Mouse (Mus musculus) myocyte (in vitro differentiated cells): ENCODE measurements around the gene Man2c1. TPM values are rescaled to one million over a fixed set of nuclear protein-coding genes. Genes with fewer than 3 reads are reported as not detected.

Experiments used
- H3K27me3 ChIP-seq: one replicate; pipeline ENCODE4 v1.6.1; 2011; ENCODE audit not compliant: control insufficient read depth, insufficient read depth, insufficient read length
- H3K36me3 ChIP-seq: one replicate; pipeline ENCODE4 v1.6.1; 2011; ENCODE audit not compliant: control insufficient read depth, insufficient read depth
- H3K4me2 ChIP-seq: one replicate; pipeline ENCODE4 v1.6.1; 2011; ENCODE audit warnings: low read depth, control low read depth
- H3K4me3 ChIP-seq: one replicate; pipeline ENCODE4 v1.5.1; 2011; ENCODE audit warnings: mild to moderate bottlenecking, control low read depth, moderate library complexity
- H3K79me2 ChIP-seq: one replicate; pipeline ENCODE4 v1.6.1; 2011; ENCODE audit not compliant: control insufficient read depth, insufficient read depth
- H3ac ChIP-seq: one replicate; pipeline ENCODE4 v1.6.1; 2011; ENCODE audit not compliant: control insufficient read depth, insufficient read length
- CEBPB ChIP-seq: IDR thresholded peaks from 2 replicates; pipeline ENCODE4 v1.6.1; 2011; ENCODE audit warnings: mild to moderate bottlenecking, moderate library complexity; ENCODE audit not compliant: poor library complexity, insufficient read depth, severe bottlenecking
- E2F4 ChIP-seq: IDR thresholded peaks from one replicate; pipeline ENCODE4 v1.6.1; 2011; ENCODE audit warnings: mild to moderate bottlenecking, control low read depth, moderate library complexity; ENCODE audit not compliant: insufficient read depth
- MAX ChIP-seq: IDR thresholded peaks from one replicate; pipeline ENCODE4 v1.6.1; 2011; ENCODE audit warnings: low read depth, mild to moderate bottlenecking, control low read depth
- MYOD1 ChIP-seq, 3 experiments: IDR thresholded peaks; one replicate each; pipeline ENCODE4 v1.6.1; 2011; ENCODE audit warnings: control low read depth in 2 of 3, low read depth in 2 of 3, mild to moderate bottlenecking in 2 of 3, moderate library complexity in 1 of 3; ENCODE audit not compliant: insufficient read length in 2 of 3, control insufficient read depth in 1 of 3
- MYOG ChIP-seq, 3 experiments: IDR thresholded peaks; one replicate each; pipeline ENCODE4 v1.6.1; 2011; ENCODE audit warnings: control low read depth in 2 of 3, low read depth in 2 of 3, mild to moderate bottlenecking in 2 of 3; ENCODE audit not compliant: insufficient read length in 2 of 3, control insufficient read depth in 1 of 3, insufficient read depth in 1 of 3
- POLR2A ChIP-seq: IDR thresholded peaks from one replicate; pipeline ENCODE4 v1.6.1; 2011; ENCODE audit warnings: low read depth, mild to moderate bottlenecking, control low read depth, moderate library complexity; ENCODE audit not compliant: insufficient read length
- POLR2AphosphoS2 ChIP-seq: IDR thresholded peaks from one replicate; pipeline ENCODE4 v1.6.1; 2011; ENCODE audit warnings: low read depth, control low read depth; ENCODE audit not compliant: insufficient read length
- REST ChIP-seq: IDR thresholded peaks from one replicate; pipeline ENCODE4 v1.6.1; 2011; ENCODE audit warnings: mild to moderate bottlenecking, control low read depth, moderate library complexity; ENCODE audit not compliant: insufficient read depth, insufficient read length
- SRF ChIP-seq: IDR thresholded peaks from one replicate; pipeline ENCODE4 v1.6.1; 2011; ENCODE audit warnings: low read depth; ENCODE audit not compliant: control insufficient read depth, insufficient read length
- TCF12 ChIP-seq: IDR thresholded peaks from one replicate; pipeline ENCODE4 v1.6.1; 2011; ENCODE audit warnings: mild to moderate bottlenecking, control low read depth; ENCODE audit not compliant: poor library complexity, insufficient read depth, severe bottlenecking
- TCF3 ChIP-seq: IDR thresholded peaks from one replicate; pipeline ENCODE4 v1.6.1; 2011; ENCODE audit warnings: low read depth, control low read depth; ENCODE audit not compliant: insufficient read length
- USF1 ChIP-seq: IDR thresholded peaks from one replicate; pipeline ENCODE4 v1.6.1; 2011; ENCODE audit warnings: low read depth, mild to moderate bottlenecking, control low read depth, moderate library complexity
- polyA plus RNA-seq: library from polyadenylated mRNA; unstranded; fragments of >200 nt; fragmentation: generic; extraction: Trizol; gene quantifications from one replicate; pipeline ENCODE4 v1.2.1, GENCODE M21; 2012; ENCODE audit warnings: missing spikeins

Man2c1 gene
- polyA plus RNA-seq, 1 experiment = 55.4 TPM

DNA sequence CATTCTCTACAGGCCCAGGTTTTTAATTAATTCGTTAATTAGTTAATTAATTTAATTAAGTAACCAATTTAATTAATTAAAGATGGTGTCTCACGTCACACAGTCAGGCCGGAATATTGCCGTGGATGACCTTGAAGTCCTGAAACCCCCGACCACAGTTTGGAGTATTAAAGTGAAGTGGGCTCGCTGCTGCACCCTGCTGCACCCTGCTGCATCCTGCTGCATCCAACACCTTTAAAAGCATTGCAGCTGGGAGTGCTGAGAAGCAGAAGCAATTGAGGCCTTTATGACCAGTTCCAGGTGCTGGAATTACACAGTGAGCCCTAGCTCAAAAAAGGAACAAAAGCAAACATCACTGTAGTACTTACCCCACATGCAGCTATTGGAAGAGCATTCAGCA, 21.8 kb downstream of the Man2c1 start:
- no peak overlapping the region for H3K4me2 ChIP-seq
- H3K4me3 ChIP-seq = no peak overlapping the region
- H3ac ChIP-seq = no peak overlapping the region
- no peak for TF ChIP-seq SRF
- TF ChIP-seq MAX = no peak
- TF ChIP-seq CEBPB = no peak
- no peak for TF ChIP-seq E2F4
- no peak for TF ChIP-seq TCF3
- TF ChIP-seq POLR2AphosphoS2 = no peak
- no peak for TF ChIP-seq TCF12
- TF ChIP-seq REST = no peak
- no peak for TF ChIP-seq MYOD1 (IDR thresholded peaks at IDR 0.05; ENCODE audit: control insufficient read depth in 1 of 3, insufficient read length in 2 of 3, low read depth in 2 of 3)
- TF ChIP-seq MYOG (IDR thresholded peaks at IDR 0.05; ENCODE audit: control insufficient read depth in 1 of 3, insufficient read depth in 1 of 3, insufficient read length in 2 of 3, low read depth in 2 of 3) = no peak
- TF ChIP-seq USF1 = no peak
- TF ChIP-seq POLR2A = no peak
- no peaks in the 10 kb centered on the region for H3K79me2 ChIP-seq
- H3K36me3 ChIP-seq = no peaks in the 10 kb centered on the region
- no peaks in the 10 kb centered on the region for H3K27me3 ChIP-seq

DNA sequence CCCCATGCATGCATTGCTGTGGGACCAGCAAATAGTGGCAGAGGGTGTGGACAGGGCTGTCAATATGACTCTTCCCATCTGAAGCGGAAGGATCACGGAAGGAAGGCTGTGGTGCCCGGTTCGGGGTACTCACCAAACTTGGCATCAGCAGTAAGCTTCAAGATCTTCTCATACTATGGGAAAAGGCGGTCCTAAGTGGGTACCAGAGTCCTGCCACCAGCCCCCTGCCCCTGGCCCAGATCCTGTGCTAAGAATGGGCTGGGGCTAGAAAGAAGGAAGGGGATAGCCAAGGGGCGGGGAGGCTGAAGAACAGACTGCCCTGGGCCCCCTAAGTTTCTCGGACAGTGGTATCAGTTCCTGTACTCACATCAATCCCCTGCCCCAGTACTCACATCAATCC, 25.9 kb downstream of the Man2c1 start:
- Histone ChIP-seq H3K79me2 (no peaks in the 10 kb centered on the region), H3K27me3 (no peaks in the 10 kb centered on the region), H3K4me3 (no peak overlapping the region), H3K4me2 (no peak overlapping the region), H3K36me3 (no peaks in the 10 kb centered on the region), H3ac (no peak overlapping the region)
- TF ChIP-seq POLR2A (no peak), MYOG (IDR thresholded peaks at IDR 0.05; ENCODE audit: control insufficient read depth in 1 of 3, insufficient read depth in 1 of 3, insufficient read length in 2 of 3, low read depth in 2 of 3) (no peak), SRF (no peak), TCF12 (no peak), MYOD1 (IDR thresholded peaks at IDR 0.05; ENCODE audit: control insufficient read depth in 1 of 3, insufficient read length in 2 of 3, low read depth in 2 of 3) (no peak), USF1 (no peak), MAX (no peak), TCF3 (no peak)

DNA sequence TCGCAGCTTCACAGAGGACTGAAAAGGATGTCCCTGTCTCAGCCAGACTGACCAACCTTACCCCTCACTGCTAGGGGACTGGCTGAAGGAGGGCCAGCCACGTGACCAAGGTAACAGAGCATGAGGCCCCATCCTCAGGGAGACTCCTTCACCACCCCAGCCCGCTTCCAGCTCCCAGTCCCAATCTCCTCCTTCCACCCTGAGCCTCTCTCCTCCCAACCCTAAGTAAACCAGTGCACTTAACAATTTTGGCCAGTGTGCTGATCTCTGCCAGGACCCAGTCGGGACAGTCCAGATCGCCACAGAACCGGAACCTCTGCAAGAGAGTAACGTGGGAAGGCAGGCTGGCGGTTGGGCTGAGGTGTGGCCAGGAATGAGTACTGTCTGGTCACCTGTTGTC, 26.3 kb downstream of the Man2c1 start:
- H3K4me3 ChIP-seq = peak overlapping the region; percentile 29
- no peak for TF ChIP-seq MYOG (IDR thresholded peaks at IDR 0.05; ENCODE audit: control insufficient read depth in 1 of 3, insufficient read depth in 1 of 3, insufficient read length in 2 of 3, low read depth in 2 of 3)
- TF ChIP-seq REST = no peak
- TF ChIP-seq TCF3 = no peak
- no peak for TF ChIP-seq POLR2A
- TF ChIP-seq CEBPB = no peak
- TF ChIP-seq SRF = no peak
- no peak for TF ChIP-seq MYOD1 (IDR thresholded peaks at IDR 0.05; ENCODE audit: control insufficient read depth in 1 of 3, insufficient read length in 2 of 3, low read depth in 2 of 3)
- no peak for TF ChIP-seq E2F4
- no peaks in the 10 kb centered on the region for H3K79me2 ChIP-seq
- no peak overlapping the region for H3K4me2 ChIP-seq
- no peaks in the 10 kb centered on the region for H3K27me3 ChIP-seq
- H3K36me3 ChIP-seq = no peaks in the 10 kb centered on the region
- no peak overlapping the region for H3ac ChIP-seq

DNA sequence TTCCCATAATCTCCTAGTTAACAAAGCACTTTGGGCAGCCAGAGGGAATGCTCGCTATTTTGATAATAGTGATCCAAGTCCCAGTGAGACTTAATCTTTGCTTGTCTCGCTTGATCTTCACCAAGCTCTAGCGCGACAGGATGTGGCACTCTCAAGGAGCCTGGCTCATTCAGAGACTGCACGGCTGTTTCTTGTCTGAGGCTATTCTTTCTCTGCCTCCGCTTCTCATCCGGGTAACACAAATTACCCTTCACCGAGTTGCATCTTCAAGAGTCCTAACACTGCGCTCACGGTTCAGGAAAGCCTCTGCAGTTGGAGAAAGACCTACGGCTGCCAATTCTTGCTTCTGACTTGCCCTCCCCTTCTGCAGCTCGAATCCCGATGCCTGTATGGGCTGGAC, 27.0 kb downstream of the Man2c1 start:
- Histone ChIP-seq H3K79me2 (no peaks in the 10 kb centered on the region), H3K27me3 (no peaks in the 10 kb centered on the region), H3K4me3 (peak overlapping the region; percentile 29), H3K4me2 (peak overlapping the region; percentile 78), H3K36me3 (no peaks in the 10 kb centered on the region), H3ac (peak overlapping the region; percentile 53)
- TF ChIP-seq SRF (no peak), POLR2AphosphoS2 (no peak), REST (no peak), MYOG (IDR thresholded peaks at IDR 0.05; ENCODE audit: control insufficient read depth in 1 of 3, insufficient read depth in 1 of 3, insufficient read length in 2 of 3, low read depth in 2 of 3) (no peak), POLR2A (no peak), MAX (no peak)

DNA sequence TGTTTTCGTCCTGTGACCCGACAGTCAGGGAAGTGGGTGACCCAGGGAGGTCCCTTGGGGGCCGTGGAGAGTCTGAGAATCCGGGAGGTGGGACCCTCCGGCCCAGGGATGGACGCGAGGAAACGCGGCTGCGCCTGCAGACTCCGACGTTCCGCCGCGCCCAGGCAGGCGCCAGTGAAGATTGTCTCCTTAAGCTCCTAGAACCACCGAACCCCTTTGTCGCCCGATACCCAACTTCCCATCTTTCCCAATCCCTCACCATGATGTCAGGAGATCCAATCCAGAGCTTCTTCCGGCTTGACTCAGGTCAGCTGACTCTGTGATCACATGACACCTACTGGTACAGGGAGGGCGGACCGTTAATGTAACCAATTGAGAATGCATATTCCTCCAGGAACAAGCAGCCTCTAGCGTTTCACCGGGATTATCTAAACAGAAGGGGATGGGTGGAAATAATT, 27.6 kb downstream of the Man2c1 start, which contains the start of gene Commd4:
TSS of gene Commd4 (minus strand) at position 319 of the 458 bp plus-strand sequence.
- Histone ChIP-seq H3K27me3 (no peaks in the 10 kb centered on the region), H3ac (peak within 1 kb of the TSS; percentile 53), H3K4me2 (peak within 1 kb of the TSS; percentile 78), H3K4me3 (peak within 1 kb of the TSS; percentile 29), H3K79me2 (no peaks in the 10 kb centered on the region), H3K36me3 (no peaks in the 10 kb centered on the region)
- no peak for TF ChIP-seq TCF12
- peak; percentile 16 for TF ChIP-seq POLR2AphosphoS2
- TF ChIP-seq REST = no peak
- 0 out of 2 replicates have a peak, but pooled peaks have one; percentile 13 for TF ChIP-seq CEBPB
- peak; percentile 100 for TF ChIP-seq USF1
